Mouse (Mus musculus) E14TG2a.4 (cell line): Measurements from ENCODE around the gene Me3.

Experiments
- CTCF ChIP-seq: conservative IDR thresholded peaks from 2 replicates; pipeline ENCODE4 v1.5.1; 2014; ENCODE audit warnings: low read length
- NANOG ChIP-seq: IDR thresholded peaks from 2 replicates; pipeline ENCODE4 v1.6.1; 2014; ENCODE audit warnings: borderline replicate concordance, low read length, mixed read lengths
- POU5F1 ChIP-seq: IDR thresholded peaks from 2 replicates; pipeline ENCODE4 v1.6.1; 2014; ENCODE audit warnings: low read length, borderline replicate concordance

- no peak for TF ChIP-seq CTCF
- TF ChIP-seq POU5F1 = no peak
- no peak for TF ChIP-seq NANOG
These were observed 8.3 kb downstream of the Me3 start for GRCm38 (mm10) chr7:89640533-89640932.
